Mouse (Mus musculus) bone marrow, adult 2 months (tissue): Measurements from ENCODE around the gene Dpy30. TPM values are rescaled to one million over a fixed set of nuclear protein-coding genes. Genes with fewer than 3 reads are reported as not detected.
A peak's percentile ranks its signal among the peaks of the same experiment; 100 is the strongest.
"Not testable (repeated sequence)": the region's sequence is repeated elsewhere in the genome, so short reads cannot be mapped to it uniquely, and the experiment has no call there.

Experiments used
- H3K27ac ChIP-seq: fragments of 200-500 bp; 2 replicates; pipeline ENCODE4 v1.5.1; 2012; ENCODE audit warnings: low read depth, mild to moderate bottlenecking, control low read depth, inconsistent platforms, low read length; ENCODE audit not compliant: control insufficient read depth, poor library complexity, insufficient read depth
- H3K4me1 ChIP-seq: fragments of 200-500 bp; 2 replicates; pipeline ENCODE4 v1.6.1; 2011; ENCODE audit warnings: low read length; ENCODE audit not compliant: control insufficient read depth, insufficient read depth
- H3K4me3 ChIP-seq: fragments of 200-500 bp; replicated peaks from 2 replicates; pipeline ENCODE3; 2011; ENCODE audit warnings: mild to moderate bottlenecking, low read depth, low read length, control low read depth; ENCODE audit not compliant: control insufficient read depth
- CTCF ChIP-seq: fragments of 200-500 bp; IDR thresholded peaks from 2 replicates; pipeline ENCODE4 v1.5.1; 2011; ENCODE audit warnings: low read length, control low read depth; ENCODE audit not compliant: control insufficient read depth, insufficient read depth
- POLR2A ChIP-seq: fragments of 200-500 bp; IDR thresholded peaks from 2 replicates; pipeline ENCODE4 v1.6.1; 2011; ENCODE audit warnings: low read depth, mild to moderate bottlenecking, control low read depth, low read length, borderline replicate concordance; ENCODE audit not compliant: control insufficient read depth
- WGBS: fragments of 180-500 bp; shearing (Covaris S2); methylation state at CpG from one replicate; pipeline ENCODE4 v1.1.7; 2018; 5-methylcytosine and 5-hydroxymethylcytosine counted together
- polyA plus RNA-seq: library from polyadenylated mRNA; stranded (reverse); fragments of >200 nt; gene quantifications from 2 replicates; pipeline ENCODE4 v1.2.4, GENCODE M21; 2011; ENCODE audit warnings: low replicate concordance; ENCODE audit not compliant: missing spikeins, insufficient read depth, insufficient read length

The Dpy30 gene
- polyA plus RNA-seq, 1 experiment, result 78.1 TPM

GRCm38 (mm10) chr17:74322400-74323054 is 1.2 kb downstream of the Dpy30 start:
- 46% methylated on average over 5 of the region's 5 CpGs for WGBS
- TF ChIP-seq CTCF, result no peak
- no peak for TF ChIP-seq POLR2A
- Histone ChIP-seq H3K4me1 (no peaks in the 10 kb centered on the region), H3K27ac (no peak overlapping the region), H3K4me3 (no peak overlapping the region)

GRCm38 (mm10) chr17:74318721-74319120 is 5.0 kb downstream of the Dpy30 start:
- no peak for TF ChIP-seq CTCF
- TF ChIP-seq POLR2A, result no peak
- WGBS, result 95% methylated on average over 6 of the region's 6 CpGs
- Histone ChIP-seq H3K4me1 (peaks cover 2% of the 10 kb centered on the region; the same call in 1 of the 2 replicates), H3K27ac (no peak overlapping the region), H3K4me3 (no peak overlapping the region)

GRCm38 (mm10) chr17:74316309-74316863 is 7.4 kb downstream of the Dpy30 start:
- Histone ChIP-seq H3K27ac (peak overlapping the region; percentile 83), H3K4me3 (peak overlapping the region; percentile 91), H3K4me1 (peaks cover 2% of the 10 kb centered on the region; the same call in 1 of the 2 replicates)
- TF ChIP-seq POLR2A (peak; percentile 93), CTCF (no peak)
- WGBS, result under 1% methylated on average over 46 of the region's 48 CpGs

GRCm38 (mm10) chr17:74315445-74316308 is 8.1 kb downstream of the Dpy30 start:
- Histone ChIP-seq H3K4me3 (peak overlapping the region; percentile 91), H3K4me1 (peaks cover 2% of the 10 kb centered on the region; the same call in 1 of the 2 replicates), H3K27ac (peak overlapping the region; percentile 83)
- TF ChIP-seq CTCF (no peak), POLR2A (no peak)
- WGBS, result under 1% methylated on average over 45 of the region's 45 CpGs

- Histone ChIP-seq H3K4me1 (no peaks in the 10 kb centered on the region), H3K4me3 (no peak overlapping the region), H3K27ac (no peak overlapping the region)
- no peak for TF ChIP-seq POLR2A
- TF ChIP-seq CTCF, result no peak
- WGBS, result 87% methylated on average over 1 of the region's 1 CpGs
Measured at GRCm38 (mm10) chr17:74306021-74306420, 17.7 kb downstream of the Dpy30 start.

- no peak for TF ChIP-seq POLR2A
- H3K27ac ChIP-seq, result no peak overlapping the region
- H3K4me3 ChIP-seq, result no peak overlapping the region
- WGBS, result 86% methylated on average over 4 of the region's 4 CpGs
- no peaks in the 10 kb centered on the region for H3K4me1 ChIP-seq
Measured at GRCm38 (mm10) chr17:74305616-74306015, 18.1 kb downstream of the Dpy30 start.

- Histone ChIP-seq H3K4me1 (no peaks in the 10 kb centered on the region), H3K4me3 (no peak overlapping the region), H3K27ac (peak overlapping the region; percentile 78)
- TF ChIP-seq POLR2A, result no peak
- TF ChIP-seq CTCF, result no peak
- WGBS, result 64% methylated on average over 4 of the region's 4 CpGs
Measured at GRCm38 (mm10) chr17:74304060-74304459, 19.7 kb downstream of the Dpy30 start.

GRCm38 (mm10) chr17:74300089-74300488 is 23.7 kb downstream of the Dpy30 start:
- no peak overlapping the region for H3K27ac ChIP-seq
- TF ChIP-seq CTCF, result no peak
- TF ChIP-seq POLR2A, result no peak
- H3K4me1 ChIP-seq, result no peaks in the 10 kb centered on the region
- WGBS, result 72% methylated on average over 5 of the region's 5 CpGs
- H3K4me3 ChIP-seq, result no peak overlapping the region

- not testable (repeated sequence) for H3K4me3 ChIP-seq, H3K4me1 ChIP-seq, H3K27ac ChIP-seq
- 88% methylated on average over 5 of the region's 5 CpGs for WGBS
Measured at GRCm38 (mm10) chr17:74296991-74297390, 26.8 kb downstream of the Dpy30 start.
